Mouse (Mus musculus) frontal cortex, postnatal 36 days (tissue): ENCODE data around the gene Rnf6.

Experiments used
- DNase-seq, 2 experiments: peaks; one replicate each; pipeline ENCODE4 v3.0.0; 2022; ENCODE audit warnings: low spot score in 2 of 2

Rnf6 gene

DNA sequence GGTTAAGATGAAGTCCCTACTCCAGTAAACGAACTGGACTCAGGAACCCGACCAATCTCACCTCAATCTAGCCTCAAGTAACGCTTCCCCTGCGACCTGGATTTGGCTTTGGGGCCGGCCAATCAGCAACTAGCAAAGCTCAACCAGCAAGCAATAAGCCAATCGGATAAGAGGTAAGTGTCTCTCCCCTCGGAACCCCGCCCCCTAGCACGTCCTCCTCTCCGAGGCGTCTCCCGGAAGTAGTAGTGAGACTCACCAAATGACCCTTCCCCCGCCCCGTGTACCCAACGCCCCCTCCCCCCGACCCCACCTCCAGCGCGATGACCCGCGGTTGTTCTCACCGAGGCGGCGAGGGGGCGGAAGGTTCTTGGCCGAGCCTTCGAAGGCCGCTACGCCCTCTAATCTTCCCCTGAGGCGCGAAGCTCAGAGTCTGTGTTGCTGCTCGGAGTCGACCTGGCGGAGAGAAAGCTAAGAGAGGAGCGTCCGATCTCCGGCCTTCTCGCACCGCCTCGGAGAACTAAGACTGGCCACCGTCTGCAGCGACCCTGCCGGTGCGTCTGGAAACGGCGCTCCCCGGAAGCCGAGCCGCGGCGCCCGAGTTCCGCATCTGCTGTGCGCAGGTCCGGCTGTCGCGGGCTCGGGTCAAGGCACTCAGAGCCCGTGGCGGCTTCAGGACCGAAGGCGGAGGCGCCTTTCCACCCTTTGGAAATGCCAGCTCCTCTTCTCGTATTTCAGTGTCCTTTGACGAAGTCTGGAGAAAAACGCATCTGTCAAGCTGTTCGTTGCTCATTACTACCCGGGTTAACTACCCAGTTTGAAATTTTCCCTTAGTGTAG is at the start of gene Rnf6:
Rnf6 (minus strand) TSS at position 677 of the 836 bp plus-strand sequence.
- peak; percentile 91 to 93 for DNase-seq

DNA sequence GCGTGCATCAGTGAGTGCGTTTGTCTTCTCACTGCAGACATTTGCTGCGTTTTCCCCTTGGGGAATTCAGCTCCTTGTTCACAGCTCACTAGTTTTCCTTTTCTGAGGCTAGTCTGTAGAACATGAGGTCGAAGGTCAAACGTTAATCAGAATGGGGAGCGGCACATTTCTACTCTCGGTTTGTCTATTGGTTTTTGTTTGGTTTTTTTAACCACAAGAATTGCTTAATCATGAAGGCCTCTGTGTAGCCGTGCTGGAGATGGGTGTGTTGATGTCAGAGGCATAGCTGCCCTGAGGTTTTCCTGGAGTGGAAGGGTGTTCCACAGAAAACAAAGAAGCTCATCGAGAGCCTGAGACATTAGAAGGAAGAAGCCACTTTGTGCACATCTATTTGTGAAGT is 49.2 kb upstream of the Rnf6 start:
- DNase-seq = no peak

DNA sequence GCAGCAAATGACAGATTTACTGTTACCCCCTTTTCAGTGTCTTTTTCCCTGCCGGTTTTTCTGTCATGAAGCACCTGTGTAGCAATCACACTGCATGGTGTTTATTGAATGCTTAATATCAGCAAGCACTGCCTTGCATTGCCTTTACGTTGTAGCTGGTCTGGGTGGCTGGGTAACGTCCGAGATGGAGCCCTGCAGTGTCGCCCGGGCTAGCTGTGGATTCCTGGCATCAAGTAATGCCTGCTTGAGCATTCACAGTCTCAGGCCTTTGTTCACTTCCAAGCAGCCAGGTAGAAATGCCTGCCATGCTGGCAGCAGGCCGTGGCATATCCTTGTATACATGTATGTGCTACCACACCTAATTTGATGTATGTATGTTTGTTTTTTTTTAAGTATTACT is 46.4 kb upstream of the Rnf6 start:
- DNase-seq = no peak

DNA sequence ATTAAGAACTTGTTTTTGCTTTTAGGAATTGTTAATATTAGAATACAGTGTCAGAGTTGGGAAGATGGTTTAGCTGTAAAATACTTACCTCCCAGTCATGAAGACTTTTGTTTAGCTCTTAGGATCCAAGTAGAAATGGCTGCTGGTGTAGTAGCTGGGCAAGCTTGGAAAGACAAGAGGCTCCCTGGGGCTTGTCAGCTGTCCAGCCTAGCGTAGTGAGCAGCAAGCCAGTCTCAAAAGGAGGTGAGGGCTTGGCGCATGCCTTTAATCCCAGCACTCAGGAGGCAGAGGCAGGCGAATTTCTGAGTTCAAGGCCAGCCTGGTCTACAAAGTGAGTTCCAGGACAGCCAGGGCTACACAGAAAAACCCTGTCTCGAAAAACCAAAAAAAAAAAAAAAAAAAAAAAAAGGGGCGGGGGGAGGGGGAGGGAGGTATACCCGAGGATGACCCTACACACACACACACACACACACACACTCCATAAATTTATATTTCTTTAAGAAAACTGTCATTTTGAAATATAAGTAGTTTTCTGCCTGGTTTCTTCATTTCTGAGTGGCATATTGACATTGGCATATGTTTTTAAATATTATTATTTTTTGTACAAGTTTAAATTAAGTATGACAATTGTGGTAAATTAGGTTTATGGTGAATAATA is 44.7 kb upstream of the Rnf6 start:
- DNase-seq = no peak

DNA sequence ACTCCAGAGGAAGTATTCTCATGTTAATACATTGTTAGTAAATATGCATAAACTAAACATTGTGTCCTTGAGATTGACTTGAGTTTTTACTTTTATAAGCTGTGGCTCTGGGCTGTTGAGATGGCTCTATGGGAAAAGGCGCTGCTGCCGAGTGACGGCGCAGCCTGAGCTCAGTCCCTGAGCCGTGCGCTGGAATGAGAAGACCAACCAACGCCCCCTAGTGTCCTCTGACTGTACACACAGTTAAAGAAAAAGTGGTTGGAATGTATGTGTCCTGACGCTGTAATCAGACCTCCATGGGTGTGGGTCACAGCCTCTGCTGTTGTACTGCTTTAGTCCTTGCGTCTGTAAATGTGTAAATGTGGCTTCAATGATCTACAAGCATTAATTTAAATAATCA is 38.6 kb upstream of the Rnf6 start:
- no peak for DNase-seq

GRCm38 (mm10) chr5:146253644-146254043 is 32.3 kb upstream of the Rnf6 start:
- no peak for DNase-seq

DNA sequence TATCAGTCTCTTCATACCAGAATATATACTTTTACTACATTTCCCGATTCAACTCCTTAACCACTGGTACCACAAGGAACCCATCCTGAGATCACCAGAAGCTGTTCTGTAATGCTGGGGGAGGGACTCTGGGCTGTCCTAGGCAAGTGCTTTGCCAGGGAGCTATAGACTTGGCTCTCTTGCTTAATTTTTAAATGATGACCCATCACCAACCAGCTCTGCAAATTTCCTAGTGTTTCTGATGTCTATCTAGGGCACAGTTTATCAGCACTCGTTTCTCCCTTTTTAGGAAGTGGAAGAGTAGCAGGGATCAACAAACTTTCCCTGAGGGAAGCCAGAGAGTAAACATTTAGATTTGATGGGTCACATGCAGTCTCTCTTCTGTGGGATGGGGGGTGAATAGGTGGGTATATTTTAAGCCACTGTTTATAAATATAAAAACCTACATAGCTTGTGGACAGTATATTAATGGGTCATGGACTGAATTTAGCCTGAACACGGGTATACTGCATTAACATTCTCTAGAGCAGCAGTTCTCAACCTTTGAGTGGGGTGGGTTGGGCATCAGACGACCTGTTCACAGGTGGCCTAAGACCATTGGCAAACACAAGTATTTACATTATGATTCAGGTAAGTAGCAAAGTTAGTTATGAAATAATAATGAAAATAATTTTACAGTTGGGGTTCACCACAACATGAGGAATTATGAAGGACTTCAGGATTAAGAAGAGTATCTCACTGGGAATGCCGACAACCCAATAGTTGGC is 30.5 kb upstream of the Rnf6 start:
- DNase-seq = no peak

- DNase-seq = no peak
Measured at GRCm38 (mm10) chr5:146250369-146251075, 29.2 kb upstream of the Rnf6 start.

DNA sequence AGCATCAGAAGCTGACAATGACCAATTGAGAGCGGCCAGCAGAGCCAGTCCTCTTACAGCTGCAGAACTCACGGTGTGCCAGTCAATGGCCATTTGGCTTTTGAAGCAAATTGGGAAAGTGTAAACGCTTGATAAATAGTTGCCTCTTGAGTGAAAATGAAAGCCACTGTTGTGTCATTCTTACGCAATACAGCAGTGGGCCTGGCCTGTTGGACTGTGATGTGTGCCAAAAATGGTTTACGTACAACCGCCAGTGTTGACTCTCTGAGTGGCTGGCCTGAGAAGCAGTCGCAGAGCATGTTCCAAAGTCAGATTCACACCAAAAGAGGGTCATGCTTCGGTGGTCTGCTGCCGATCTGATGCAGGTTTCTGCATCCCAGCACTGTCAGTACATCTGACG is 27.4 kb upstream of the Rnf6 start:
- no peak for DNase-seq

- DNase-seq = no peak
Measured at GRCm38 (mm10) chr5:146247709-146248108, 26.4 kb upstream of the Rnf6 start.

DNA sequence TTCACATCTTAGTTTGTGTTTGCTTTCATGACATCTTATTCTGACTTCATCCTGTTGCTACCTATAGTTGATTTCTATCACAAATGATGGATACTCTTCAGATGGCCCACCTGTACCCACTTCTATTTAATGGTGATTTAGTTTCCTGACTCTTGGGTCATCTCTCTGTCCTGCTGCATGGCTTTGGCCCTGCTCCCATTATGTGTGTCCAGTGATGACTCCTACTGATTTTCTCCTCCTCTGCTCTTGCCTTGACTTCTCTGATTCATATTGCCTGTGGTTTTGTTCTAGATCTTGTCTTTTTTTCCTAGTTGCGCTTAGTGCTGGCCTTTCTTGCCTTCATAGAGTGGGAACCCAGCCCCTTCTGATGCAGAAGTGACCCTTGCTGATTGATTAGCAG is 25.0 kb upstream of the Rnf6 start:
- DNase-seq = no peak

DNA sequence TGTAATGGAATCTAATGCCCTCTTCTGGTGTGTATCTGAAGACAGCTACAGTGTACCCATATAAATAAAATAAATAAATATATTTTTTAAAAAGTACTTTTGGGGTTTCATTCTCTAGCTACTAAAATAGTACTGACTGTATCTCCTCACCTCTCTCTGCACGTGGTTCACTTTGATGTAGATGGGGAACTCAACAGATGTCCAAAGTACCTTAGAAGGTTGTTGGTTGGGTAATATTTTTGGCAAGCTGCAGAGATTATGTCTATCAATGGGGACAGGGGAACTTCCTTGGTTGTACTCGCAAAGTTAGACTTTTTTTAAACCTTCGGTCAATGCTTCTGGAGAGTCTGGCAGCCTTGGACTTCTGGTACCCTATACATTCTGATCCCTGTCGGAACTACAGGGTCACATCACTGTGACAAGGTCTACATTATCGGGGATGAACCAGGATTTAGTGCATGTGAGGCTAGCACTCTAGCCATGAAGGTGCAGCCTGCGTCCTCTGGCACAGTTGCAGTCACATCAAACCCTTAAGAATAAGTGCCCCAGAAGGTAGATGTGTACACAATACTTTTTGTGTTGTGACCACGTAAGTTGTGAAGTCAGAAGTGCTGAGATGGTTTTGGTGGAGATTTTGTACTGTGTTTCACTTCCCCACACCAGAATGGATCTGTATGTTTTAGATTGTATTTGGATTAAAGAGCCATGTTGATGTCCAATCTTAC is 24.5 kb upstream of the Rnf6 start:
- no peak for DNase-seq

- DNase-seq = no peak
Measured at GRCm38 (mm10) chr5:146245193-146245592, 23.8 kb upstream of the Rnf6 start.

DNA sequence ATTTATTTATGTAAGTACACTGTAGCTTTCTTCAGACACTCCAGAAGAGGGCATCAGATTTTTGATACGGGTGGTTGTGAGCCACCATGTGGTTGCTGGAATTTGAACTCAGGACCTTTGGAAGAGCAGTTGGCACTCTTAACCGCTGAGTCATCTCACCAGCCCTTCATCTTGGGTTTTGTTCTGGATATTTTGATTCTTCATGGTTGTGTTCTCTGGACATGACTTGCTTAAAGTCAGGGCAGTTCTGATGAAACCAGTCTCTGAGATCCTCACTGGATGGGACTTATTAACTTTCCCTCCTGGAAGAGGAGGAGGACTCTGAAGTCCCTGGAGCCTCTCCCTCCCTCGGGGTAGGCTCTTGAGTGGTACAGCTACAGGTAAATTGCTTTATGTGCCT is 19.8 kb upstream of the Rnf6 start:
- DNase-seq = no peak

DNA sequence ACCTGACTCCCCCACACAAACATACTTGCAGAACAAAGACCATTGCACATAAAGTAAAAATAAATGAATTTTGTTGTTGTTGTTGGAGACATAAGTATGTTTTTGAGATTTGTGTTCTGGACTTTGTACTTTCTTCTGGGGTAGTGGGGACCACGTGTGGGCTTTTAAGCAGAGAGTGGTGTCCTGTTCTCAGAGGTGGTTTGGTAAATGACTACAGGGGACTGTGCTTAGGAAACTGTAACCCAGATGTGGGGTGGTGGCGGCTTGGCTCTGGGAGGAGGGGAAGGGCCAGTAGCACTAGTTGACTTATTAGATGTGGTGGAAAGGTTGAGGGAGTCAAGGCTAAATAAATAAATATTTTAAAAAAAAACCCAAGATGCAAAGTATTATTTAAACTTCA is 19.4 kb upstream of the Rnf6 start:
- no peak for DNase-seq

GRCm38 (mm10) chr5:146238274-146238673 is 16.9 kb upstream of the Rnf6 start:
- no peak for DNase-seq

DNA sequence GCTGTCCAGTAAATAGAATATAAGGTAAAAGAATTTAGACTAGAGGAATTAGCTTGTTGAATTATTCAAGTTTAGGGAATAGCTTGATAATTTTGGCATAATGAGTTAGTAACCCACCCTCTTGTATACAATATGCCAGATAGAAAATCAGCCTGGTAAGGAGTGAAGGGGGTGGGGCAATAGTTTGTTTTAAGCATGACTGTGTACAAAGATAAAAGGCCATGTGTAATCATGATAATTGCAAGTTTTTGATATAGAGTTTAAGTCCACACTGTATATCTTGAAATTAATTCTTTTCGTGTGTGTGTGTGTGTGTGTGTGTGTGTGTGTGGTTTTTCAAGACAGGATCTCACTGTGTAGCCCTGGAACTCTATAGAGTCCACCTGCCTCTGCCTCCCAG is 13.0 kb upstream of the Rnf6 start:
- DNase-seq = no peak

DNA sequence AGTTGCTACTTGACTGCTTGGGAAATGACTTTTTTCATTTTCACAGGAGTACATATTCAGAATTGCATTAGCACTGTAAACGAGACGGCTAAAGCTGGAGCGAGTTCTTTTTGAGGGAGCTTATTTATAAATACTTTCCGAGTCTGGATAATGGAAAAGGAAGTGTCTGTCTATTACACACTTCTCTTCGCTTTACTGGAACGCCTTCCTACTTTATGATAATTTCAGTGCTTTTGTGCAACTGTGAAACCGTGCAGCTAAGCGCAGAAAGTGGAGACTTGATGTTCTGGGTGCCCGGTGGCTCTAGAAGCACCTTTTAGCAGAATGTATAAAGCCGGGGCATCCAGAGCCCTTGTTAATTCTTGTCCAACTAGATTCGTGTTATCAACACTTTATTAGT is 11.5 kb upstream of the Rnf6 start:
- no peak for DNase-seq

DNA sequence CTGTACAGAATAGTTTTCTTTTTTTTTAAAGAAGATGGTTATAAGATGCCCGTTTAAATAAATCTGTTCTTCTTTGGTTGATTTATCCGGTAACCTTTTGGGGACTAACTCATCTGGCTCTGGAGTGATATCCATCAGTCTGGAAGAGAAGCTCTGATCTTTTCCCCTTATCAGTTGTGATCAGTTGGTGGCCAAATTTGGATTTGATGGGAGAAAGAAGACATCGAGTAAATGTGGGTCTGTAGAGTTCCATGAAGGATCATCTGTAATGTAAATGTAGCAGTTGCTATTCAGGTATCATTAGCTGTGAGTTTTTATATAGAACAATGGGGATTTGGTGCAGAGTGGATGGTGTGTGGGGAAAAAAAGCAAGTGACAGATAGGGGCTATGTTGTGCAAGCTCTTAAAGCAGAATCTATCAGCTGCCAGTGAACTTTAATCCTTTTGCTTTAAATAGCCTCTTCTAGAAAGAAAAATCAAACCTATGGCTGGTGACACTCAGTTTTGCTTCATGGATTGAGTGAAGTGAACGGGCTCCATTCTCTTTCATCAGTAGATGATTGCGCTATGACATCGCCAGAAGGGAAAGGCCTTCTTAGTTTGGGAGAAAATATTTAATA is 10.8 kb upstream of the Rnf6 start:
- no peak for DNase-seq

- DNase-seq = peak in 1 of 2 experiments; percentile 46
Measured at GRCm38 (mm10) chr5:146231655-146231996, 10.3 kb upstream of the Rnf6 start.
